Mouse (Mus musculus) adrenal gland, postnatal 4 days (tissue): ENCODE measurements around the gene Gm21119. TPM values are rescaled to one million over a fixed set of nuclear protein-coding genes. Genes with fewer than 3 reads are reported as not detected.

ENCODE experiments used
- DNase-seq, 2 experiments: peaks; one replicate each; pipeline ENCODE4 v3.0.0; 2021 to 2022; ENCODE audit warnings: low spot score in 2 of 2, mixed read lengths in 2 of 2
- total RNA-seq, 2 experiments: library from RNA; stranded (reverse); gene quantifications; 2 replicates each; pipeline ENCODE4 v1.2.3; 2021

Gene Gm21119
- total RNA-seq, 2 experiments from 2014 or later: 0.40 to 0.62 TPM

- peak in 1 of 2 experiments; percentile 2 for DNase-seq
Measured at GRCm38 (mm10) chr8:20643536-20643935, 28.8 kb downstream of the Gm21119 start.

GRCm38 (mm10) chr8:20652976-20653375 lies 38.3 kb downstream of the Gm21119 start:
- peak; percentile 3 to 16 for DNase-seq

GRCm38 (mm10) chr8:20678418-20678817 lies 63.7 kb downstream of the Gm21119 start:
- DNase-seq: peak; percentile 2
